Mouse (Mus musculus): Measurements from ENCODE around the gene Acoxl. TPM values are rescaled to one million over a fixed set of nuclear protein-coding genes. Genes with fewer than 3 reads are reported as not detected.
A peak's percentile ranks its signal among the peaks of the same experiment; 100 is the strongest.

Gene Acoxl
- polyA plus RNA-seq, 1 experiment: not detected

- Histone ChIP-seq H3K27ac (ENCODE audit: insufficient read depth, low read depth, low read length) (peak overlapping the region; percentile 12), H3K4me1 (ENCODE audit: control insufficient read depth, insufficient read depth, low read length) (peaks cover 11% of the 10 kb centered on the region), H3K4me3 (ENCODE audit: insufficient read depth, low read depth, low read length) (no peak overlapping the region)
- TF ChIP-seq CTCF (IDR thresholded peaks at IDR 0.05; ENCODE audit: insufficient read depth, low read depth, low read length) (no peak), POLR2A (IDR thresholded peaks at IDR 0.05; ENCODE audit: insufficient read depth, low read depth, low read length) (no peak)
- WGBS: 8% methylated on average over 2 of the region's 2 CpGs
These were observed 122.5 kb downstream of the Acoxl start for GRCm38 (mm10) chr2:127961154-127961553.

- TF ChIP-seq POLR2A (IDR thresholded peaks at IDR 0.05; ENCODE audit: insufficient read depth, low read depth, low read length): no peak
- 14% methylated on average over 4 of the region's 4 CpGs for WGBS
- Histone ChIP-seq H3K27ac (ENCODE audit: insufficient read depth, low read depth, low read length) (peak overlapping the region; percentile 89), H3K4me3 (ENCODE audit: insufficient read depth, low read depth, low read length) (no peak overlapping the region), H3K4me1 (ENCODE audit: control insufficient read depth, insufficient read depth, low read length) (peaks cover 11% of the 10 kb centered on the region)
These were observed 123.2 kb downstream of the Acoxl start for GRCm38 (mm10) chr2:127961802-127962433.

GRCm38 (mm10) chr2:127968944-127969343 is 130.3 kb downstream of the Acoxl start:
- Histone ChIP-seq H3K4me3 (ENCODE audit: insufficient read depth, low read depth, low read length) (no peak overlapping the region), H3K4me1 (ENCODE audit: control insufficient read depth, insufficient read depth, low read length) (no peaks in the 10 kb centered on the region), H3K27ac (ENCODE audit: insufficient read depth, low read depth, low read length) (no peak overlapping the region)
- no peak for TF ChIP-seq POLR2A (IDR thresholded peaks at IDR 0.05; ENCODE audit: insufficient read depth, low read depth, low read length)
- no peak for TF ChIP-seq CTCF (IDR thresholded peaks at IDR 0.05; ENCODE audit: insufficient read depth, low read depth, low read length)
- 94% methylated on average over 2 of the region's 2 CpGs for WGBS

- no peaks in the 10 kb centered on the region for H3K4me1 ChIP-seq (ENCODE audit: control insufficient read depth, insufficient read depth, low read length)
- H3K4me3 ChIP-seq (ENCODE audit: insufficient read depth, low read depth, low read length): no peak overlapping the region
- WGBS: 97% methylated on average over 1 of the region's 1 CpGs
- no peak for TF ChIP-seq CTCF (IDR thresholded peaks at IDR 0.05; ENCODE audit: insufficient read depth, low read depth, low read length)
- no peak for TF ChIP-seq POLR2A (IDR thresholded peaks at IDR 0.05; ENCODE audit: insufficient read depth, low read depth, low read length)
- H3K27ac ChIP-seq (ENCODE audit: insufficient read depth, low read depth, low read length): no peak overlapping the region
These were observed 137.6 kb downstream of the Acoxl start for GRCm38 (mm10) chr2:127976276-127976675.

GRCm38 (mm10) chr2:127978601-127979230 is 140.0 kb downstream of the Acoxl start:
- no peak overlapping the region for H3K4me3 ChIP-seq (ENCODE audit: insufficient read depth, low read depth, low read length)
- no peaks in the 10 kb centered on the region for H3K4me1 ChIP-seq (ENCODE audit: control insufficient read depth, insufficient read depth, low read length)
- no peak overlapping the region for H3K27ac ChIP-seq (ENCODE audit: insufficient read depth, low read depth, low read length)
- no peak for TF ChIP-seq POLR2A (IDR thresholded peaks at IDR 0.05; ENCODE audit: insufficient read depth, low read depth, low read length)
- TF ChIP-seq CTCF (IDR thresholded peaks at IDR 0.05; ENCODE audit: insufficient read depth, low read depth, low read length): no peak
- 96% methylated on average over 7 of the region's 7 CpGs for WGBS

GRCm38 (mm10) chr2:127982610-127983009 is 143.9 kb downstream of the Acoxl start:
- WGBS: 95% methylated on average over 3 of the region's 3 CpGs

GRCm38 (mm10) chr2:127983301-127983700 is 144.6 kb downstream of the Acoxl start:
- Histone ChIP-seq H3K27ac (ENCODE audit: insufficient read depth, low read depth, low read length) (no peak overlapping the region), H3K4me3 (ENCODE audit: insufficient read depth, low read depth, low read length) (no peak overlapping the region), H3K4me1 (ENCODE audit: control insufficient read depth, insufficient read depth, low read length) (no peaks in the 10 kb centered on the region)
- WGBS: 86% methylated on average over 4 of the region's 4 CpGs
- no peak for TF ChIP-seq POLR2A (IDR thresholded peaks at IDR 0.05; ENCODE audit: insufficient read depth, low read depth, low read length)
- no peak for TF ChIP-seq CTCF (IDR thresholded peaks at IDR 0.05; ENCODE audit: insufficient read depth, low read depth, low read length)

More at GRCm38 (mm10) chr2:127982610-127983009, 143.9 kb downstream of the Acoxl start:
- Histone ChIP-seq H3K4me1 (ENCODE audit: control insufficient read depth, insufficient read depth, low read length) (no peaks in the 10 kb centered on the region), H3K4me3 (ENCODE audit: insufficient read depth, low read depth, low read length) (no peak overlapping the region), H3K27ac (ENCODE audit: insufficient read depth, low read depth, low read length) (no peak overlapping the region)
- TF ChIP-seq POLR2A (IDR thresholded peaks at IDR 0.05; ENCODE audit: insufficient read depth, low read depth, low read length): no peak
- no peak for TF ChIP-seq CTCF (IDR thresholded peaks at IDR 0.05; ENCODE audit: insufficient read depth, low read depth, low read length)

GRCm38 (mm10) chr2:127983981-127984380 is 145.3 kb downstream of the Acoxl start:
- Histone ChIP-seq H3K4me1 (ENCODE audit: control insufficient read depth, insufficient read depth, low read length) (no peaks in the 10 kb centered on the region), H3K4me3 (ENCODE audit: insufficient read depth, low read depth, low read length) (no peak overlapping the region), H3K27ac (ENCODE audit: insufficient read depth, low read depth, low read length) (no peak overlapping the region)
- 96% methylated on average over 1 of the region's 1 CpGs for WGBS
- no peak for TF ChIP-seq POLR2A (IDR thresholded peaks at IDR 0.05; ENCODE audit: insufficient read depth, low read depth, low read length)
- TF ChIP-seq CTCF (IDR thresholded peaks at IDR 0.05; ENCODE audit: insufficient read depth, low read depth, low read length): no peak

- 56% methylated on average over 4 of the region's 4 CpGs for WGBS
- Histone ChIP-seq H3K4me3 (ENCODE audit: insufficient read depth, low read depth, low read length) (no peak overlapping the region), H3K4me1 (ENCODE audit: control insufficient read depth, insufficient read depth, low read length) (no peaks in the 10 kb centered on the region), H3K27ac (ENCODE audit: insufficient read depth, low read depth, low read length) (no peak overlapping the region)
- TF ChIP-seq CTCF (IDR thresholded peaks at IDR 0.05; ENCODE audit: insufficient read depth, low read depth, low read length) (no peak), POLR2A (IDR thresholded peaks at IDR 0.05; ENCODE audit: insufficient read depth, low read depth, low read length) (no peak)
These were observed 149.0 kb downstream of the Acoxl start for GRCm38 (mm10) chr2:127987706-127988105.

All from olfactory bulb, adult 2 months (tissue).